Mouse (Mus musculus) MEL (cell line): ENCODE measurements around the gene Tspan13. TPM values are rescaled to one million over a fixed set of nuclear protein-coding genes. Genes with fewer than 3 reads are reported as not detected.

Source experiments
- DNase-seq: peaks from one replicate; pipeline ENCODE4 v3.0.0; 2011; ENCODE audit warnings: low read depth, low spot score
- H3K27ac ChIP-seq: 2 replicates; pipeline ENCODE4 v1.5.1; 2012; ENCODE audit warnings: low read depth, mild to moderate bottlenecking, control low read depth, low read length, moderate library complexity; ENCODE audit not compliant: control insufficient read depth
- H3K27me3 ChIP-seq, 2 experiments: fragments of 150-350 bp in 1 of 2; sonication (generic) in 1 of 2; 2 replicates each; pipeline ENCODE4 v1.6.1; 2012; ENCODE audit warnings: low read length in 2 of 2, mild to moderate bottlenecking in 2 of 2, improper control_type of control experiment in 1 of 2, moderate library complexity in 1 of 2; ENCODE audit not compliant: insufficient read depth in 2 of 2, control insufficient read depth in 1 of 2
- H3K36me3 ChIP-seq, 2 experiments: 2 replicates each; pipeline ENCODE4 v1.6.1; 2012 to 2014; ENCODE audit warnings: low read length in 2 of 2, improper control_type of control experiment in 1 of 2, inconsistent platforms in 1 of 2, mild to moderate bottlenecking in 1 of 2; ENCODE audit not compliant: insufficient read depth in 2 of 2, control insufficient read depth in 1 of 2
- H3K4me1 ChIP-seq, 2 experiments: fragments of 150-350 bp in 1 of 2; sonication (generic) in 1 of 2; 2 replicates each; pipeline ENCODE4 v1.6.1; 2012; ENCODE audit warnings: low read length in 2 of 2, improper control_type of control experiment in 1 of 2, mild to moderate bottlenecking in 1 of 2; ENCODE audit not compliant: insufficient read depth in 2 of 2, control insufficient read depth in 1 of 2
- H3K4me3 ChIP-seq, 2 experiments: fragments of 150-350 bp in 1 of 2; sonication (generic) in 1 of 2; 2 replicates each; pipeline ENCODE4 v1.5.1; 2012; ENCODE audit warnings: low read depth in 2 of 2, low read length in 2 of 2, mild to moderate bottlenecking in 2 of 2, moderate library complexity in 2 of 2, control low read depth in 1 of 2, improper control_type of control experiment in 1 of 2; ENCODE audit not compliant: control insufficient read depth in 1 of 2, insufficient read depth in 1 of 2
- H3K79me2 ChIP-seq: 2 replicates; pipeline ENCODE4 v1.6.1; 2012; ENCODE audit warnings: mild to moderate bottlenecking, low read length, moderate library complexity; ENCODE audit not compliant: control insufficient read depth, poor library complexity, insufficient read depth
- H3K9ac ChIP-seq: 2 replicates; pipeline ENCODE4 v1.6.1; 2012; ENCODE audit warnings: low read depth, mild to moderate bottlenecking, control low read depth, low read length, moderate library complexity; ENCODE audit not compliant: control insufficient read depth, poor library complexity, severe bottlenecking
- H3K9me3 ChIP-seq: fragments of 150-350 bp; sonication (generic); replicated peaks from 2 replicates; pipeline ENCODE4 v1.6.1; 2012; ENCODE audit warnings: mild to moderate bottlenecking, low read length, improper control_type of control experiment, moderate library complexity; ENCODE audit not compliant: insufficient read depth
- BHLHE40 ChIP-seq: IDR thresholded peaks from 2 replicates; pipeline ENCODE4 v1.6.1; 2012; ENCODE audit warnings: low read depth, mild to moderate bottlenecking, inconsistent platforms, low read length, improper control_type of control experiment, borderline replicate concordance
- CTCF ChIP-seq, 3 experiments: IDR thresholded peaks in 2 of 3; conservative IDR thresholded peaks in 1 of 3; 2 replicates each; pipeline ENCODE4 v1.5.1; 2011 to 2012; ENCODE audit warnings: low read length in 3 of 3, low read depth in 2 of 3, mild to moderate bottlenecking in 2 of 3, improper control_type of control experiment in 1 of 3, inconsistent platforms in 1 of 3, mixed read lengths in 1 of 3, moderate library complexity in 1 of 3; ENCODE audit not compliant: control insufficient read depth in 1 of 3, insufficient read depth in 1 of 3, poor library complexity in 1 of 3, severe bottlenecking in 1 of 3
- E2F4 ChIP-seq: IDR thresholded peaks from 2 replicates; pipeline ENCODE4 v1.6.1; 2011; ENCODE audit warnings: low read depth, low read length, improper control_type of control experiment, borderline replicate concordance
- EP300 ChIP-seq, 2 experiments: IDR thresholded peaks; 2 replicates each; pipeline ENCODE4 v1.6.1; 2011; ENCODE audit warnings: improper control_type of control experiment in 2 of 2, low read length in 2 of 2, low read depth in 1 of 2, mild to moderate bottlenecking in 1 of 2
- GABPA ChIP-seq: IDR thresholded peaks from 2 replicates; pipeline ENCODE4 v1.6.1; 2012; ENCODE audit warnings: low read depth, mild to moderate bottlenecking, inconsistent platforms, low read length, improper control_type of control experiment, moderate library complexity
- GATA1 ChIP-seq: IDR thresholded peaks from 2 replicates; pipeline ENCODE4 v1.6.1; 2011; ENCODE audit warnings: low read depth, low read length, improper control_type of control experiment
- KAT2A ChIP-seq: conservative IDR thresholded peaks from 2 replicates; pipeline ENCODE4 v1.6.1; 2012; ENCODE audit warnings: low read depth, low read length, improper control_type of control experiment, inconsistent platforms
- MAFK ChIP-seq: IDR thresholded peaks from 2 replicates; pipeline ENCODE4 v1.6.1; 2011; ENCODE audit warnings: low read depth, mild to moderate bottlenecking, low read length, improper control_type of control experiment, borderline replicate concordance
- MAZ ChIP-seq: IDR thresholded peaks from 2 replicates; pipeline ENCODE4 v1.6.1; 2012; ENCODE audit warnings: low read depth, mild to moderate bottlenecking, inconsistent platforms, low read length, improper control_type of control experiment
- NELFE ChIP-seq: IDR thresholded peaks from 2 replicates; pipeline ENCODE4 v1.6.1; 2011; ENCODE audit warnings: low read depth, low read length, improper control_type of control experiment
- POLR2AphosphoS2 ChIP-seq: IDR thresholded peaks from 2 replicates; pipeline ENCODE4 v1.6.1; 2011; ENCODE audit warnings: low read length, improper control_type of control experiment
- RCOR1 ChIP-seq: IDR thresholded peaks from 2 replicates; pipeline ENCODE4 v1.6.1; 2012; ENCODE audit warnings: low read depth, mild to moderate bottlenecking, inconsistent platforms, low read length, improper control_type of control experiment
- SIN3A ChIP-seq: IDR thresholded peaks from 2 replicates; pipeline ENCODE4 v1.6.1; 2012; ENCODE audit warnings: low read length, improper control_type of control experiment, inconsistent platforms
- SMC3 ChIP-seq: IDR thresholded peaks from 2 replicates; pipeline ENCODE4 v1.6.1; 2011; ENCODE audit warnings: low read depth, low read length, improper control_type of control experiment
- TAL1 ChIP-seq: IDR thresholded peaks from 2 replicates; pipeline ENCODE4 v1.6.1; 2012; ENCODE audit warnings: mild to moderate bottlenecking, inconsistent platforms, low read length, moderate library complexity, mixed read lengths
- TCF12 ChIP-seq: IDR thresholded peaks from 2 replicates; pipeline ENCODE4 v1.6.1; 2014; ENCODE audit warnings: low read depth, mild to moderate bottlenecking, inconsistent platforms, low read length, improper control_type of control experiment, moderate library complexity
- UBTF ChIP-seq: IDR thresholded peaks from 2 replicates; pipeline ENCODE4 v1.6.1; 2012; ENCODE audit warnings: low read depth, mild to moderate bottlenecking, inconsistent platforms, low read length, improper control_type of control experiment, moderate library complexity, borderline replicate concordance; ENCODE audit not compliant: insufficient read depth
- ZMIZ1 ChIP-seq: IDR thresholded peaks from 2 replicates; pipeline ENCODE4 v1.6.1; 2012; ENCODE audit warnings: low read depth, mild to moderate bottlenecking, inconsistent platforms, low read length, improper control_type of control experiment, moderate library complexity
- polyA plus RNA-seq, 2 experiments: library from polyadenylated mRNA; stranded (reverse) in 1 of 2; unstranded in 1 of 2; fragments of >175 nt in 1 of 2; fragments of >200 nt in 1 of 2; gene quantifications; 2 replicates each; pipeline versions ENCODE4 v1.2.1 to v1.2.4; 2012; ENCODE audit warnings: low replicate concordance in 2 of 2, low read depth in 1 of 2; ENCODE audit not compliant: insufficient read length in 2 of 2, insufficient read depth in 1 of 2, missing spikeins in 1 of 2
- total RNA-seq: library from RNA; depleted of rRNA; stranded (reverse); fragments of 300-350 nt; gene quantifications from 2 replicates; pipeline ENCODE4 v1.2.3, GENCODE M21; 2012

The Tspan13 gene
- total and polyA plus RNA-seq, 3 experiments = 23.0 to 37.5 TPM; not detected in 1

DNA sequence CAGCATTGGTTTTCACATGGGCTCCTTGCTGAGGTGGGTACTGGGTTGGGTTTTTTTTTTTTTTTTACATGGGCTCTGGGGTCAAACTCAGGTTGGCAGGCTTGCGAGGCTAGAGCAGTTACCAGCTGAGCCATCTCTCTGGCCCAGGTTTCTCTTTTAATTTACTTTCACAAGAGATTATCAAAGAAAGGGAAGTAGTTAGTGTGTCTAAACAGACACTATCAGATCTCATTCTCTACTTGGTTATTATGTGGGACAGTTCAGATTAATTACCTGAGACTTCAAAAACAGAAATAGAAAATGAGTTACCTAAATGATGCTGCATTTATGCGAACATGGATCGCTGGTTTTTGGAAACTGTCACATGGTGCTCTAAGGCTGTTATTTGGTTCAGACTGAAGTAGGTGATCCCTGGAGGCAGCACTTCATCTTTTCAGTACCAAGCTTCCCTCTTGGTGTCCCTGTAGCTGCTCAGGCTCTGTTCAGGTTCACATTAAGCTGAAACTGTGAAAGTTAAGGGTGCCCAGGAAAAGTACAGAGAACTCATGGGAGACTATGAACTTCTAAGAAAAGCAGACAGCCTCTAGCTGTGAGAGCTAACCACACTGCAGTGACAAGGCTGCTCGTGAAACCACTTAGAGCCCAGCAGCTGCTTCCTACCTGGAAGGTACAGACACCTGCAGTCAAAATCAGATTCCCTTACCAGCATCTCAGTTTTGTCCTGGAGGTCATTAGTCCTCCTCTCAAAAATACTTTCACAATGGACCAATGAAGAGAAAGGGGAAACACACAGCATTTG lies 36.0 kb upstream of the Tspan13 start (continued):
- TF ChIP-seq KAT2A = no peak
- no peak for TF ChIP-seq ZMIZ1
- no peak for TF ChIP-seq SIN3A
- TF ChIP-seq MAFK = no peak
- TF ChIP-seq CTCF (IDR thresholded peaks at IDR 0.05 in 2 of 3, conservative IDR thresholded peaks at IDR 0.05 in 1 of 3; ENCODE audit: control insufficient read depth in 1 of 3, insufficient read depth in 1 of 3, low read depth in 2 of 3, low read length in 3 of 3, poor library complexity in 1 of 3, severe bottlenecking in 1 of 3) = no peak
- no peak for TF ChIP-seq MAZ
- no peak for TF ChIP-seq GABPA
- no peak for TF ChIP-seq NELFE
- TF ChIP-seq E2F4 = no peak
- TF ChIP-seq SMC3 = no peak
- TF ChIP-seq RCOR1 = no peak
- TF ChIP-seq TCF12 = peak; percentile 39; the same call in 1 of the 2 replicates
- TF ChIP-seq POLR2AphosphoS2 = no peak
- no peak for TF ChIP-seq TAL1

- no peaks in the 10 kb centered on the region for H3K79me2 ChIP-seq
- H3K27ac ChIP-seq = no peak overlapping the region
- H3K9ac ChIP-seq = no peak overlapping the region
- TF ChIP-seq GATA1 (0 out of 2 replicates have a peak, but pooled peaks have one; percentile 20), EP300 (IDR thresholded peaks at IDR 0.05; ENCODE audit: low read depth in 1 of 2, low read length in 2 of 2) (peak in 1 of 2 experiments; percentile 42; a peak in 1 of 4 replicates), NELFE (no peak)
- H3K4me3 ChIP-seq = no peak overlapping the region
- DNase-seq = peak; percentile 25
- no peaks in the 10 kb centered on the region for H3K9me3 ChIP-seq
- peaks cover 3 to 20% of the 10 kb centered on the region in 2 experiments for H3K4me1 ChIP-seq
- no peaks in the 10 kb centered on the region for H3K27me3 ChIP-seq
- peaks cover 0 to 27% of the 10 kb centered on the region in 2 experiments; a peak in 2 of 4 replicates for H3K36me3 ChIP-seq
Observed at GRCm38 (mm10) chr12:36072860-36073259, 30.6 kb upstream of the Tspan13 start.

DNA sequence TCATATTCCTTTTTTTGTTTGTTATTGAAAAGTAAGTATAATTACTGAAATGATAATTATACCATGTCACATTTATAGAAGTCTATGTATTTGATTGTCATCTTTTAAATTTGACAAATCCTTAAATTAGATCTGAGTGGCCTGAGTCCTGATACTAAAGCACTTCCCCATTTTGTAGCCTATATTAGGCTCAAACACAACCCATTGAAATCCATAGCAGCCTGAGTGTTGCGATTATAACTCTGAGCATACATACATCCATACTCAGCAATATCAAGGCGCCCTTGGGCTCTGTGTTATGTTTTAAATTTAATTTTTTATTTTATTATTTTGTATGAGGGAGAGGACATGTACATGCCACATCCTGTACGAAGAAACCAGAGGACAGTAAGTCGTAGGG lies 27.9 kb upstream of the Tspan13 start:
- H3K79me2 ChIP-seq = no peaks in the 10 kb centered on the region
- TF ChIP-seq KAT2A = no peak
- peak; percentile 7; the same call in 1 of the 2 replicates for TF ChIP-seq GATA1
- TF ChIP-seq BHLHE40 = no peak
- TF ChIP-seq E2F4 = no peak
- TF ChIP-seq UBTF = no peak
- TF ChIP-seq, all 39 proteins: peak for 1
- H3K9ac ChIP-seq = no peak overlapping the region
- H3K9me3 ChIP-seq = no peaks in the 10 kb centered on the region
- H3K4me1 ChIP-seq = peaks cover 3 to 20% of the 10 kb centered on the region in 2 experiments
- H3K36me3 ChIP-seq = peaks cover 0 to 27% of the 10 kb centered on the region in 2 experiments; a peak in 2 of 4 replicates
- no peak overlapping the region for H3K4me3 ChIP-seq
- H3K27ac ChIP-seq = no peak overlapping the region
- DNase-seq = peak; percentile 24
- no peaks in the 10 kb centered on the region for H3K27me3 ChIP-seq
